Mouse (Mus musculus): ENCODE measurements at regions not wholly inside any gene's neighbourhood (a gene's known extent, or its start where the extent isn't known, plus 50 kb on each side); places are given as distances from the start of the nearest gene placed in this dataset.
A peak's percentile ranks its signal among the peaks of the same experiment; 100 is the strongest.

DNA sequence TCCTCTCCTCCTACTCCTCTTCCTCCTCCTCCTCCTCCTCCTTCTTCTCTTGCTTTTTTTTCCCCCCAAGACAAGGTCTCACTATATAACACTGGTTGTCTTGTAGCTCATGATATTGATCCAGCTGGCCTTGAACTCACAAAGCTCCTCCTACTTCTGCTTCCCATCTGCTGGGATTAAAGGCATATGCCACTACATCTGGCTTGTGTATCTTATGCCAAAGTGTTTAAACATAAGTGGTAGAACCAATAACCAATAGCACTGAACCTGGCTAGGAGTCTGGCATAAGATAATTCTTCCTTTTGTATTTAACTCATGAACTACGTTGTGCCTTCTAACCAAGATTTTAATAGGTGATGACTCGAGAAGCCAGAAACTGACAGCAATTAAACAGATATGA, 143.7 kb downstream of the Dusp6 start:
- no peak for TF ChIP-seq EP300 (IDR thresholded peaks at IDR 0.05; ENCODE audit: insufficient read depth, low read depth, low read length)
- no peak for TF ChIP-seq POLR2A (IDR thresholded peaks at IDR 0.05; ENCODE audit: insufficient read depth, low read depth, low read length)
- TF ChIP-seq CTCF (IDR thresholded peaks at IDR 0.05) = no peak
- 93% methylated on average over 2 of the region's 2 CpGs for WGBS
- no peaks in the 10 kb centered on the region for H3K36me3 ChIP-seq (ENCODE audit: control insufficient read depth, insufficient read depth, low read length)

DNA sequence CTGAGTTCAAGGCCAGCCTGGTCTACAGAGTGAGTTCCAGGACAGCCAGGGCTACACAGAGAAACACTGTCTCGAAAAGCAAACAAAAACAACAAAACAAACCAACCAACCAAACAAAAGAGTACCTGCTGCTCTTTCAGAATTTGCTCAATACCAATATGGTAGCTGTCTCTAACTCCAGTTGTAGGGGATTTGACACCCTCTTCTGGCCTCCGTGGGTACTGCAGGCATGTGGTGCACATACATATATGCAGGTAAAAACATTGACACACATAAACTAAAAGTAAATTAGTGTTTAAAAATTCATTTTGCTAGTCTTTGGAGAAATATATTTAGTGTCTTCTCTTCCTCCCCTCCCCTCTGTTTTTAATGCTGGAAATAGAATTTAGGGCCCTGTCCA, 145.8 kb downstream of the Dusp6 start:
- Histone ChIP-seq H3K4me1 (ENCODE audit: control insufficient read depth, insufficient read depth, low read length) (peaks cover 3% of the 10 kb centered on the region), H3K36me3 (ENCODE audit: control insufficient read depth, insufficient read depth, low read length) (no peaks in the 10 kb centered on the region), H3K4me3 (no peak overlapping the region), H3K27ac (no peak overlapping the region), H3K9ac (ENCODE audit: low read depth, low read length) (no peak overlapping the region), H3K79me2 (replicated peaks; ENCODE audit: control insufficient read depth, insufficient read depth, low read length) (no peaks in the 10 kb centered on the region), H3K27me3 (ENCODE audit: control insufficient read depth, insufficient read depth, low read length) (no peaks in the 10 kb centered on the region)
- WGBS = 90% methylated on average over 2 of the region's 2 CpGs
- TF ChIP-seq CTCF (IDR thresholded peaks at IDR 0.05) = peak; percentile 54
- TF ChIP-seq POLR2A (IDR thresholded peaks at IDR 0.05; ENCODE audit: insufficient read depth, low read depth, low read length) = no peak
- no peak for DNase-seq
- intact Hi-C loops (cut with DNase I) = loop anchor here (2.0 kb wide), 2 partner anchors 52 to 140 kb away; no protein-coding TSS in a partner anchor

More for the DNA sequence above, 143.7 kb downstream of the Dusp6 start:
- no peaks in the 10 kb centered on the region for H3K79me2 ChIP-seq (replicated peaks; ENCODE audit: control insufficient read depth, insufficient read depth, low read length)
- no peaks in the 10 kb centered on the region for H3K27me3 ChIP-seq (ENCODE audit: control insufficient read depth, insufficient read depth, low read length)
- no peak overlapping the region for H3K4me3 ChIP-seq
- no peak overlapping the region for H3K27ac ChIP-seq
- H3K4me1 ChIP-seq (ENCODE audit: control insufficient read depth, insufficient read depth, low read length) = peaks cover 3% of the 10 kb centered on the region
- intact Hi-C loops (cut with DNase I) = no loop called here
- H3K9ac ChIP-seq (ENCODE audit: low read depth, low read length) = no peak overlapping the region
- no peak for DNase-seq

DNA sequence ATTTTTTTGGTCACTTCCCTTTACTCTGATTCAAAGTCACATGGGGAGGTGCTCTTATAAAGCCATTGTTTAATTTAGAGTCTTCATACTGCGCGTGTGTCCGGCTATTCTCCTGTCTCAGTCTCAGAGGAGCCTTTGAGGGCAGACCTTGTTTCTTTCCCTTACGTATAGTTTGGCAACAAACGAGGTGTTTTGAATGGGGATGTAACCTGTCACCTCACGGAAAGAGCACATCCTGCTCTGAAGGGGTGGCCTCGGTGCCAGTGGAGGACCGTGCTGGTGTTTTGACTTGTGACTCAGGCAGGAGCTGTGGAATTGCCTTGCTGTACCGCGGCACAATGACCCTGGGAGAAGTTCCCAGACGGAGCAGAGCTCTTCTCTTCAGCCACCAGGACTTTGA, 146.7 kb downstream of the Dusp6 start:
- no peak overlapping the region for H3K9ac ChIP-seq (ENCODE audit: low read depth, low read length)
- intact Hi-C loops (cut with DNase I) = loop anchor here (2.0 to 5.0 kb wide), 3 partner anchors 51 to 242 kb away; no protein-coding TSS in a partner anchor
- H3K79me2 ChIP-seq (replicated peaks; ENCODE audit: control insufficient read depth, insufficient read depth, low read length) = no peaks in the 10 kb centered on the region
- TF ChIP-seq POLR2A (IDR thresholded peaks at IDR 0.05; ENCODE audit: insufficient read depth, low read depth, low read length) = peak; percentile 33; the same call in 1 of the 2 replicates
- peak; percentile 56; the same call in 1 of the 2 replicates for TF ChIP-seq EP300 (IDR thresholded peaks at IDR 0.05; ENCODE audit: insufficient read depth, low read depth, low read length)
- no peak for TF ChIP-seq CTCF (IDR thresholded peaks at IDR 0.05)
- no peaks in the 10 kb centered on the region for H3K36me3 ChIP-seq (ENCODE audit: control insufficient read depth, insufficient read depth, low read length)
- WGBS = 42% methylated on average over 11 of the region's 11 CpGs
- peaks cover 3% of the 10 kb centered on the region for H3K4me1 ChIP-seq (ENCODE audit: control insufficient read depth, insufficient read depth, low read length)
- H3K27ac ChIP-seq = peak overlapping the region; percentile 60
- no peaks in the 10 kb centered on the region for H3K27me3 ChIP-seq (ENCODE audit: control insufficient read depth, insufficient read depth, low read length)
- no peak overlapping the region for H3K4me3 ChIP-seq
- peak; percentile 33 to 40 for DNase-seq

DNA sequence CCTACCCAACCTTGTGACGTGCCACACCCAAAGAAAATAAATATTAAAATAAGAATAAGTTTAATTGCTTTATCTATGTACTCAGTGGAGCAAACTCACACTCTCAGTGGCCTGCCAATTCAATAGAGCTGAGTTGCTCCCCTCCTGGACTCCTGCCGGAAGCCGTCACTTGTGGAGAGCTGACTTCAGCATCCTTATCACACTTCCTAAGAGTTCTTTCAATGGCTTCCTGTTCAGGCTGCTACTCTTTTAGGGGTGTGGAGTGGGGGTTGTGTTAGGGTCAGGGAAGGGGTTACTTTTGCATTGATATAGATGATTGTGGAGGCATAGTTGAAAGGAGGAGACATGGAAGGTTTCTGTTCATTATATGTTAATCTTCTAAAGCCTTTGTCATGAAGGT, 147.7 kb downstream of the Dusp6 start:
- Histone ChIP-seq H3K27me3 (ENCODE audit: control insufficient read depth, insufficient read depth, low read length) (no peaks in the 10 kb centered on the region), H3K27ac (no peak overlapping the region), H3K36me3 (ENCODE audit: control insufficient read depth, insufficient read depth, low read length) (no peaks in the 10 kb centered on the region), H3K9ac (ENCODE audit: low read depth, low read length) (no peak overlapping the region), H3K4me1 (ENCODE audit: control insufficient read depth, insufficient read depth, low read length) (peaks cover 3% of the 10 kb centered on the region), H3K79me2 (replicated peaks; ENCODE audit: control insufficient read depth, insufficient read depth, low read length) (no peaks in the 10 kb centered on the region), H3K4me3 (no peak overlapping the region)
- WGBS = 23% methylated on average over 3 of the region's 3 CpGs
- peak in 1 of 2 experiments; percentile 25 for DNase-seq
- TF ChIP-seq EP300 (IDR thresholded peaks at IDR 0.05; ENCODE audit: insufficient read depth, low read depth, low read length) = no peak
- TF ChIP-seq CTCF (IDR thresholded peaks at IDR 0.05) = no peak
- TF ChIP-seq POLR2A (IDR thresholded peaks at IDR 0.05; ENCODE audit: insufficient read depth, low read depth, low read length) = no peak
- intact Hi-C loops (cut with DNase I) = loop anchor here (5.0 kb wide), 1 partner anchor 243 kb away; no protein-coding TSS in a partner anchor

DNA sequence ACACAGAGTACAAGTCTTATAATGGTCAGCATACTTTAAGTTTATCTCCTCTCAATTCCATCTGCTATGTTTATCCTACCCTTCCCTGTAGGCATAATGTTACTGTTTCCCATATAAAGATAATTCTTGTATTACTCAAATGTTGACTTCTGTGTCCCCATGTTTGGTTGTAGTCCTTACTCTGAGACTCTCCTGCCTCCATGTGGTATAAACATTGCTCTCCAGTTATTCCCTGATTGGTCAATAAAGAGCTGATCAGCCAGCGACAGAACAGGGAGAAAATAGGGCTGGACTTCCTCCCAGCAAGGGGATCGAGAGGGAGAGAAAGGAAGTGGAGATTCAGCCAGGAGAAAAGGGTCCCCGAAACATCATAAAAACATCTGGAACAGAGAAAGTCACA, 150.4 kb downstream of the Dusp6 start:
- Histone ChIP-seq H3K79me2 (replicated peaks; ENCODE audit: control insufficient read depth, insufficient read depth, low read length) (no peaks in the 10 kb centered on the region), H3K4me1 (ENCODE audit: control insufficient read depth, insufficient read depth, low read length) (peaks cover 3% of the 10 kb centered on the region), H3K27ac (no peak overlapping the region), H3K36me3 (ENCODE audit: control insufficient read depth, insufficient read depth, low read length) (no peaks in the 10 kb centered on the region), H3K27me3 (ENCODE audit: control insufficient read depth, insufficient read depth, low read length) (no peaks in the 10 kb centered on the region), H3K9ac (ENCODE audit: low read depth, low read length) (no peak overlapping the region), H3K4me3 (no peak overlapping the region)
- WGBS = 61% methylated on average over 3 of the region's 3 CpGs
- no peak for DNase-seq
- intact Hi-C loops (cut with DNase I) = loop anchor here (5.0 kb wide), 1 partner anchor 246 kb away; no protein-coding TSS in a partner anchor
- peak; percentile 54 for TF ChIP-seq CTCF (IDR thresholded peaks at IDR 0.05)
- TF ChIP-seq EP300 (IDR thresholded peaks at IDR 0.05; ENCODE audit: insufficient read depth, low read depth, low read length) = no peak

DNA sequence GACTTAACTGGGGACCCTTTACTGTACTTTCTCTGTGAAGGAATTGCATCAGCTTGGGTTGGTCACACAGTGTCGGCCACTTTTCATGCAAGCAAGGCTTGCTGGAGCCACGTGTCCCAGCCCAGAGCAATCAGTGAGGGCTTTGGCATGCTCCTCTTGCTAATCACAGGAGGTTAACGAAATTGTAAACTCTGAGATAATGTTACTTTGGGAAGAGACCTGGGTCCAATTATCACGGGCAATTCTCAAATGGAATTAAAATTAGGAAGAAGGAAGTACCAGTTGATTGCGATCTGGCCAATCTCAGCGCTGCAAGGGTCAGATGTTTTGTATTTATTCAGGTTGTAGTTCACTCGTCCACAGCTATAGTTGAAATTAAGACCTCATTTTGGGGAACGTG, 153.2 kb downstream of the Dusp6 start:
- no peak for TF ChIP-seq CTCF (IDR thresholded peaks at IDR 0.05)
- TF ChIP-seq POLR2A (IDR thresholded peaks at IDR 0.05; ENCODE audit: insufficient read depth, low read depth, low read length) = no peak
- TF ChIP-seq EP300 (IDR thresholded peaks at IDR 0.05; ENCODE audit: insufficient read depth, low read depth, low read length) = no peak
- Histone ChIP-seq H3K27me3 (ENCODE audit: control insufficient read depth, insufficient read depth, low read length) (no peaks in the 10 kb centered on the region), H3K4me3 (no peak overlapping the region), H3K27ac (no peak overlapping the region), H3K79me2 (replicated peaks; ENCODE audit: control insufficient read depth, insufficient read depth, low read length) (no peaks in the 10 kb centered on the region), H3K36me3 (ENCODE audit: control insufficient read depth, insufficient read depth, low read length) (no peaks in the 10 kb centered on the region), H3K9ac (ENCODE audit: low read depth, low read length) (no peak overlapping the region), H3K4me1 (ENCODE audit: control insufficient read depth, insufficient read depth, low read length) (no peaks in the 10 kb centered on the region; the same call in 1 of the 2 replicates)
- WGBS = 48% methylated on average over 8 of the region's 8 CpGs
- intact Hi-C loops (cut with DNase I) = no loop called here
- no peak for DNase-seq
